Mouse (Mus musculus) lung, adult 2 months (tissue): ENCODE data around the gene Gm17078.
"Not testable (repeated sequence)": the region's sequence is repeated elsewhere in the genome, so short reads cannot be mapped to it uniquely, and the experiment has no call there.

Experiments
- CTCF ChIP-seq: fragments of 200-500 bp; IDR thresholded peaks from 2 replicates; pipeline ENCODE4 v1.5.1; 2011; ENCODE audit warnings: mild to moderate bottlenecking, low read length, control low read depth; ENCODE audit not compliant: insufficient read depth
- POLR2A ChIP-seq: fragments of 200-500 bp; IDR thresholded peaks from 2 replicates; pipeline ENCODE4 v1.6.1; 2011; ENCODE audit warnings: low read depth, mild to moderate bottlenecking, control low read depth, low read length, borderline replicate concordance; ENCODE audit errors: extremely low read depth

- TF ChIP-seq CTCF, POLR2A: not testable (repeated sequence)
Observed at GRCm38 (mm10) chr14:51632426-51632825, 21.3 kb upstream of the Gm17078 start.
